Mouse (Mus musculus) spleen, postnatal 10 days (tissue): Measurements from ENCODE around the gene Lifr.

Experiments used
- DNase-seq, 2 experiments: peaks; one replicate each; pipeline ENCODE4 v3.0.0; 2021 to 2022; ENCODE audit warnings: low spot score in 2 of 2

The Lifr gene

GRCm38 (mm10) chr15:7203606-7204330 lies 113.4 kb downstream of the Lifr start:
- peak in 1 of 2 experiments; percentile 30 for DNase-seq

GRCm38 (mm10) chr15:7204917-7205316 lies 114.5 kb downstream of the Lifr start:
- no peak for DNase-seq

GRCm38 (mm10) chr15:7206110-7206509 lies 115.7 kb downstream of the Lifr start:
- no peak for DNase-seq

GRCm38 (mm10) chr15:7207292-7207691 lies 116.9 kb downstream of the Lifr start:
- no peak for DNase-seq

- DNase-seq: no peak
These were observed 117.8 kb downstream of the Lifr start for GRCm38 (mm10) chr15:7208180-7208579.

- no peak for DNase-seq
These were observed 123.3 kb downstream of the Lifr start for GRCm38 (mm10) chr15:7213683-7214082.

GRCm38 (mm10) chr15:7215845-7216244 lies 125.4 kb downstream of the Lifr start:
- DNase-seq: no peak

GRCm38 (mm10) chr15:7216581-7217272 lies 126.3 kb downstream of the Lifr start:
- peak in 1 of 2 experiments; percentile 67 for DNase-seq

GRCm38 (mm10) chr15:7217273-7217598 lies 126.8 kb downstream of the Lifr start:
- DNase-seq: no peak

GRCm38 (mm10) chr15:7222809-7223208 lies 132.4 kb downstream of the Lifr start:
- no peak for DNase-seq

- DNase-seq: no peak
These were observed 133.8 kb downstream of the Lifr start for GRCm38 (mm10) chr15:7224151-7224775.

- peak; percentile 25 to 69 for DNase-seq
These were observed 135.8 kb downstream of the Lifr start for GRCm38 (mm10) chr15:7226225-7226624.

GRCm38 (mm10) chr15:7233393-7234090 lies 143.1 kb downstream of the Lifr start:
- no peak for DNase-seq

GRCm38 (mm10) chr15:7239904-7240303 lies 149.5 kb downstream of the Lifr start:
- no peak for DNase-seq

GRCm38 (mm10) chr15:7240950-7241349 lies 150.5 kb downstream of the Lifr start:
- DNase-seq: no peak

GRCm38 (mm10) chr15:7242161-7242850 lies 151.9 kb downstream of the Lifr start:
- no peak for DNase-seq
